In genomic region chr7:73376101-73377001, GRCm38 (mm10) we compare ENCODE assay signal across 9 mouse cellular contexts. TPM values are rescaled to one million over a fixed set of nuclear protein-coding genes. Genes with fewer than 3 reads are reported as not detected.
DNase-seq lines count a peak whose midpoint lies in the region; ATAC-seq and TF ChIP-seq lines count a peak whose summit lies in the region.
"Had no signal": no experiment of that assay in that cellular context is flagged by ENCODE, and none has a peak within 500 bp of the region (broad histone marks: within the 10 kb centered on the region; RNA-seq: fewer than 3 reads in every experiment).

No protein-coding gene starts in this region.

- no peaks in the 10 kb centered on the region for H3K9me3 ChIP-seq in MEL (replicated peaks; ENCODE audit: insufficient read depth, low read length)
- no peaks in the 10 kb centered on the region for H3K9me3 ChIP-seq in forebrain, embryonic 13.5 days (replicated peaks)
- H3K9me3 ChIP-seq in liver, embryonic 16.5 days (replicated peaks; ENCODE audit: control insufficient read depth, low read length), result no peaks in the 10 kb centered on the region

- TF ChIP-seq EP300 in MEL (IDR thresholded peaks at IDR 0.05; ENCODE audit: low read depth in 1 of 2, low read length in 2 of 2), result no peak

- H3K79me2 ChIP-seq in MEL (ENCODE audit: control insufficient read depth, insufficient read depth, low read length, poor library complexity), result no peaks in the 10 kb centered on the region

- TF ChIP-seq POLR2A in MEL (IDR thresholded peaks at IDR 0.05; ENCODE audit: control insufficient read depth in 1 of 2, insufficient read depth in 1 of 2, low read depth in 1 of 2, low read length in 2 of 2, poor library complexity in 1 of 2), result no peak
- no peak for TF ChIP-seq POLR2A in olfactory bulb, adult 2 months (IDR thresholded peaks at IDR 0.05; ENCODE audit: insufficient read depth, low read depth, low read length)

- peak in 2 of 3 experiments; percentile 16 to 45; a peak in 3 of 6 replicates for TF ChIP-seq CTCF in MEL (IDR thresholded peaks at IDR 0.05 in 2 of 3, conservative IDR thresholded peaks at IDR 0.05 in 1 of 3; ENCODE audit: control insufficient read depth in 1 of 3, insufficient read depth in 1 of 3, low read depth in 2 of 3, low read length in 3 of 3, poor library complexity in 1 of 3, severe bottlenecking in 1 of 3)
- TF ChIP-seq CTCF in olfactory bulb, adult 2 months (IDR thresholded peaks at IDR 0.05; ENCODE audit: insufficient read depth, low read depth, low read length), result no peak

- no peaks in the 10 kb centered on the region for H3K4me1 ChIP-seq in MEL (ENCODE audit: control insufficient read depth in 1 of 2, insufficient read depth in 2 of 2, low read length in 2 of 2)
- peaks cover 71% of the 10 kb centered on the region for H3K4me1 ChIP-seq in forebrain, embryonic 13.5 days
- H3K4me1 ChIP-seq in liver, embryonic 16.5 days (ENCODE audit: control insufficient read depth, low read depth, low read length), result peaks cover 8% of the 10 kb centered on the region
- peaks cover 21% of the 10 kb centered on the region for H3K4me1 ChIP-seq in olfactory bulb, adult 2 months (ENCODE audit: control insufficient read depth, insufficient read depth, low read length)

- H3K4me3 ChIP-seq in MEL (ENCODE audit: control insufficient read depth in 1 of 2, insufficient read depth in 1 of 2, low read depth in 2 of 2, low read length in 2 of 2), result no peak overlapping the region
- H3K4me3 ChIP-seq in forebrain, embryonic 13.5 days, result peak overlapping the region; percentile 78
- peak overlapping the region; percentile 43 for H3K4me3 ChIP-seq in liver, embryonic 16.5 days (ENCODE audit: low read depth, low read length)
- H3K4me3 ChIP-seq in olfactory bulb, adult 2 months (ENCODE audit: insufficient read depth, low read depth, low read length), result peak overlapping the region; percentile 50

- H3K36me3 ChIP-seq in MEL (ENCODE audit: control insufficient read depth in 1 of 2, insufficient read depth in 2 of 2, low read length in 2 of 2), result no peaks in the 10 kb centered on the region
- H3K36me3 ChIP-seq in forebrain, embryonic 13.5 days (ENCODE audit: poor library complexity, severe bottlenecking), result no peaks in the 10 kb centered on the region
- no peaks in the 10 kb centered on the region for H3K36me3 ChIP-seq in liver, embryonic 16.5 days (ENCODE audit: control insufficient read depth, insufficient read depth)

- DNase-seq in MEL (ENCODE audit: low read depth, low spot score), result peak; percentile 27
- DNase-seq in c-Kit-positive CD71-positive TER-119-negative erythroid progenitor cells, embryonic 14.5 days (ENCODE audit: low read depth), result peak; percentile 34
- peak; percentile 74 for DNase-seq in heart, postnatal 4 days
- DNase-seq in layer of hippocampus, adult 18-20 months (ENCODE audit: low spot score in 2 of 2), result peak; percentile 63 to 94
- no peak for DNase-seq in spleen, postnatal 36 days (ENCODE audit: low spot score in 2 of 2)

- ATAC-seq in forebrain, embryonic 13.5 days, result peak; percentile 46
- ATAC-seq in liver, embryonic 16.5 days (ENCODE audit: low read depth), result no peak

- no peaks in the 10 kb centered on the region for H3K27me3 ChIP-seq in MEL (ENCODE audit: control insufficient read depth in 1 of 2, insufficient read depth in 2 of 2, low read length in 2 of 2)
- H3K27me3 ChIP-seq in forebrain, embryonic 13.5 days, result 0 out of 2 replicates have a peak, but pooled peaks cover 10% of the 10 kb centered on the region
- H3K27me3 ChIP-seq in liver, embryonic 16.5 days (ENCODE audit: control insufficient read depth, insufficient read depth, low read depth, low read length), result peaks cover 62% of the 10 kb centered on the region

- no peak overlapping the region for H3K9ac ChIP-seq in MEL (ENCODE audit: control insufficient read depth, low read depth, low read length, poor library complexity, severe bottlenecking)
- H3K9ac ChIP-seq in forebrain, embryonic 13.5 days, result peak overlapping the region; percentile 91
- no peak overlapping the region for H3K9ac ChIP-seq in liver, embryonic 16.5 days (ENCODE audit: low read depth, low read length)

- under 1% methylated on average over 39 of the region's 39 CpGs for WGBS in forebrain, embryonic 13.5 days
- 2% methylated on average over 39 of the region's 39 CpGs for WGBS in liver, embryonic 16.5 days (ENCODE audit: insufficient replicate concordance)
- WGBS in olfactory bulb, adult 2 months, result under 1% methylated on average over 39 of the region's 39 CpGs

- peak; percentile 44 for TF ChIP-seq RAD21 in MEL (IDR thresholded peaks at IDR 0.05; ENCODE audit: low read depth, low read length)

- no peak overlapping the region for H3K27ac ChIP-seq in MEL (ENCODE audit: control insufficient read depth, low read depth, low read length)
- H3K27ac ChIP-seq in forebrain, embryonic 13.5 days, result peak overlapping the region; percentile 93
- H3K27ac ChIP-seq in liver, embryonic 16.5 days (ENCODE audit: low read length), result no peak overlapping the region
- peak overlapping the region; percentile 29; the same call in 1 of the 2 replicates for H3K27ac ChIP-seq in olfactory bulb, adult 2 months (ENCODE audit: insufficient read depth, low read depth, low read length)
- H3K27ac ChIP-seq: macrophage had no signal

- peak overlapping the region; percentile 91 for H3K4me2 ChIP-seq in forebrain, embryonic 13.5 days
- peak overlapping the region; percentile 64 for H3K4me2 ChIP-seq in liver, embryonic 16.5 days (ENCODE audit: low read depth, low read length)

TF ChIP-seq in MEL, 35 proteins besides CTCF, POLR2A, EP300 and RAD21:
- TF ChIP-seq USF1 (IDR thresholded peaks at IDR 0.05; ENCODE audit: low read depth, low read length) (no peak), MXI1 (IDR thresholded peaks at IDR 0.05; ENCODE audit: low read depth, low read length) (no peak), ZC3H11A (IDR thresholded peaks at IDR 0.05; ENCODE audit: low read depth, low read length) (0 out of 2 replicates have a peak, but pooled peaks have one; percentile 12), SMC3 (IDR thresholded peaks at IDR 0.05; ENCODE audit: low read depth, low read length) (peak; percentile 44)

RNA-seq across cellular contexts. Expression of gene Rgma, which starts 1.0 kb away (rescaled TPM):
- not detected in 2 replicates for total RNA-seq in MEL (2012; rRNA removed)
- polyA plus RNA-seq in MEL (2012; ENCODE audit: insufficient read depth in 1 of 2, insufficient read length in 2 of 2, low read depth in 1 of 2, low replicate concordance in 2 of 2, missing spikeins in 1 of 2), result not detected
- 24.7 and 27.6 TPM in 2 replicates for polyA plus RNA-seq in forebrain, embryonic 13.5 days (2015; fragmentation: Nextera tagmentation; extraction: Ambion mirVana)
- total RNA-seq in heart, postnatal 4 days (2021), result 10 to 100 TPM; 36.1 to 38.8 TPM
- total RNA-seq in layer of hippocampus, adult 18-20 months (2021), result 10 to 100 TPM; 49.3 to 56.0 TPM
- 0.11 and 0.19 TPM in 2 replicates for polyA plus RNA-seq in liver, embryonic 16.5 days (2015; fragmentation: Nextera tagmentation; extraction: Ambion mirVana)
- not detected in 2 replicates for polyA plus RNA-seq in olfactory bulb, adult 2 months (2012; ENCODE audit: insufficient read depth, insufficient read length, low replicate concordance, missing spikeins)
- polyA plus RNA-seq: macrophage had no signal

Comparison
In these comparisons a context has a peak if more than half of its experiments do, and no peak if none do; other contexts are left out.
1. DNase-seq: peak in MEL (single experiment), c-Kit-positive CD71-positive TER-119-negative erythroid progenitor cells, embryonic 14.5 days (single experiment), heart, postnatal 4 days (single experiment) and layer of hippocampus, adult 18-20 months (2 of 2); none in spleen, postnatal 36 days (0 of 2).
2. H3K27ac ChIP-seq: peak in forebrain, embryonic 13.5 days (single experiment) and olfactory bulb, adult 2 months (single experiment); none in MEL (single experiment) and liver, embryonic 16.5 days (single experiment).
3. H3K4me3 ChIP-seq: peak in forebrain, embryonic 13.5 days (single experiment), liver, embryonic 16.5 days (single experiment) and olfactory bulb, adult 2 months (single experiment); none in MEL (0 of 2).
4. RNA of gene Rgma, which starts 1.0 kb away (polyA plus RNA-seq): 24.7 to 27.6 TPM in forebrain, embryonic 13.5 days; 0.11 to 0.19 TPM in liver, embryonic 16.5 days, not detected in MEL and not detected in olfactory bulb, adult 2 months; every median in the first group is over 10 times any median in the second.